Mouse (Mus musculus): ENCODE measurements around the gene Gtf2ird1. TPM values are rescaled to one million over a fixed set of nuclear protein-coding genes. Genes with fewer than 3 reads are reported as not detected.

Gtf2ird1 gene
- total and polyA plus RNA-seq, 3 experiments, result 12.8 to 39.0 (median 13.1) TPM

- TF ChIP-seq HCFC1 (IDR thresholded peaks at IDR 0.05; ENCODE audit: low read depth, low read length), result peak; percentile 13; the same call in 1 of the 2 replicates
- no peak for TF ChIP-seq MAFK (IDR thresholded peaks at IDR 0.05; ENCODE audit: insufficient replicate concordance, low read length)
- TF ChIP-seq UBTF (IDR thresholded peaks at IDR 0.05; ENCODE audit: low read depth, low read length), result no peak
- TF ChIP-seq CTCF (conservative IDR thresholded peaks at IDR 0.05 in 1 of 2, IDR thresholded peaks at IDR 0.05 in 1 of 2; ENCODE audit: low read depth in 2 of 2, low read length in 2 of 2), result no peak
- TF ChIP-seq TCF12 (IDR thresholded peaks at IDR 0.05; ENCODE audit: low read depth, low read length), result peak; percentile 68
- 0 out of 2 replicates have a peak, but pooled peaks have one; percentile 15 for TF ChIP-seq RCOR1 (conservative IDR thresholded peaks at IDR 0.05; ENCODE audit: low read depth, low read length)
- TF ChIP-seq PAX5 (IDR thresholded peaks at IDR 0.05; ENCODE audit: low read length), result no peak
- peak; percentile 51; the same call in 1 of the 2 replicates for TF ChIP-seq NELFE (IDR thresholded peaks at IDR 0.05; ENCODE audit: low read depth, low read length)
- TF ChIP-seq SMC3 (IDR thresholded peaks at IDR 0.05; ENCODE audit: low read depth, low read length), result no peak
- TF ChIP-seq SIN3A (IDR thresholded peaks at IDR 0.05; ENCODE audit: low read length), result no peak; the same call in none of the 2 replicates
- peak; percentile 68 for TF ChIP-seq POLR2A (IDR thresholded peaks at IDR 0.05; ENCODE audit: low read depth, low read length)
- TF ChIP-seq POLR2AphosphoS2 (IDR thresholded peaks at IDR 0.05; ENCODE audit: low read depth, low read length), result peak; percentile 56; the same call in 1 of the 2 replicates
- no peak for TF ChIP-seq ZC3H11A (IDR thresholded peaks at IDR 0.05; ENCODE audit: low read depth, low read length)
- peak; percentile 47 for TF ChIP-seq BHLHE40 (IDR thresholded peaks at IDR 0.05; ENCODE audit: low read depth, low read length)
- TF ChIP-seq MAZ (IDR thresholded peaks at IDR 0.05; ENCODE audit: low read depth, low read length), result peak; percentile 83; the same call in 1 of the 2 replicates
- peak; percentile 9; the same call in 1 of the 2 replicates for TF ChIP-seq ZMIZ1 (IDR thresholded peaks at IDR 0.05; ENCODE audit: low read depth, low read length)
- TF ChIP-seq ELF1 (IDR thresholded peaks at IDR 0.05; ENCODE audit: low read depth, low read length), result 0 out of 2 replicates have a peak, but pooled peaks have one; percentile 7
Observed at GRCm38 (mm10) chr5:134313451-134314067, 143.0 kb downstream of the Gtf2ird1 start (continued).

- TF ChIP-seq ZNF384 (IDR thresholded peaks at IDR 0.05; ENCODE audit: low read depth, low read length), result peak; percentile 80
- no peak for TF ChIP-seq GABPA (IDR thresholded peaks at IDR 0.05; ENCODE audit: insufficient replicate concordance, low read depth, low read length)
- TF ChIP-seq MEF2A (IDR thresholded peaks at IDR 0.05; ENCODE audit: borderline replicate concordance, low read depth, low read length), result 0 out of 2 replicates have a peak, but pooled peaks have one; percentile 5
- Histone ChIP-seq H3K9me3 (replicated peaks; ENCODE audit: low read length) (no peaks in the 10 kb centered on the region), H3K4me1 (ENCODE audit: control insufficient read depth in 1 of 2, insufficient read depth in 2 of 2) (peaks cover 6 to 34% of the 10 kb centered on the region in 2 experiments; a peak in 3 of 4 replicates), H3K4me3 (replicated peaks in 1 of 3; ENCODE audit: low read depth in 2 of 3, low read length in 2 of 3, poor library complexity in 1 of 3) (peak overlapping the region; percentile 78 to 81 (median 81)), H3K9ac (ENCODE audit: insufficient read depth, low read depth) (peak overlapping the region; percentile 35), H3K27ac (ENCODE audit: insufficient read depth, low read depth) (peak overlapping the region; percentile 1; the same call in 1 of the 2 replicates), H3K36me3 (replicated peaks in 1 of 2; ENCODE audit: control insufficient read depth in 1 of 2, insufficient read depth in 1 of 2, low read length in 1 of 2) (peaks cover 6 to 33% of the 10 kb centered on the region in 2 experiments), H3K27me3 (replicated peaks) (peaks cover 2% of the 10 kb centered on the region), H3K79me2 (replicated peaks; ENCODE audit: control insufficient read depth, extremely low read depth, insufficient read depth, poor library complexity, severe bottlenecking) (peaks cover 40% of the 10 kb centered on the region), H3K4me2 (ENCODE audit: insufficient read depth, low read depth, poor library complexity, severe bottlenecking) (peak overlapping the region; percentile 78)
- in situ Hi-C loops (cut with MboI; ENCODE audit: low pct_ligation_motif_present, low pct_unique_long_range_greater_than_20kb, low sequenced_read_pairs) (no loop called here), dilution Hi-C loops (cut with MboI; ENCODE audit: extremely low pct_ligation_motif_present, extremely low pct_unique_long_range_greater_than_20kb, low sequenced_read_pairs) (no loop called here)
- peak; percentile 20 for DNase-seq (ENCODE audit: extremely low read depth)
Observed at GRCm38 (mm10) chr5:134312691-134313450, 143.6 kb downstream of the Gtf2ird1 start.

Data from CH12.LX (cell line).